1 mouse cellular context compared by ENCODE assay signal in the genomic region with DNA sequence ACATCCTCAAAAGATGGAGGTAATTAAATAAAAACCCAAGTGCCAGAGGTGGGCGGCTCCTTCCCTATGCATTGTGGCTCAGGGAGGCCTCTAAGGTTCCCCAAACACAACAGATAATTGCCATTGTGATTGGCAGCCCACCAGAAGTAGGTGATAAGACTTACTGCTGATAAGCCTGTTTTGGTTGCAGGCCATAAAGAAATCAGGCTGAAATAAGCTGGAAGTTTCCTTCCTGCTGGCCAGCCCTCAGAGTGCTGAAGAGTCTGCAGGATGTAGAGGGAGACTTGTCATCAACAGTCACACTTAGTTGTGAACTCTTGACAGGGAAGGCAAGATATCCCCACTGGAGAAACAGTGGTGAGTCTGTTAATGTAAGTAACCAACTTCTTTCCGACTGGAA.
TF ChIP-seq lines count a peak whose summit lies in the region.

No protein-coding gene starts in this region.

TF ChIP-seq in MEL, 35 proteins besides CTCF, POLR2A, EP300 and RAD21 (continued from another document):
- TF ChIP-seq USF2 (IDR thresholded peaks at IDR 0.05; ENCODE audit: borderline replicate concordance in 1 of 2, insufficient read depth in 1 of 2, low read depth in 1 of 2, low read length in 2 of 2) (no peak), UBTF (IDR thresholded peaks at IDR 0.05; ENCODE audit: borderline replicate concordance, insufficient read depth, low read depth, low read length) (no peak), POLR2AphosphoS5 (IDR thresholded peaks at IDR 0.05; ENCODE audit: borderline replicate concordance, low read depth, low read length) (no peak), POLR2AphosphoS2 (IDR thresholded peaks at IDR 0.05; ENCODE audit: low read length) (no peak), SMC3 (IDR thresholded peaks at IDR 0.05; ENCODE audit: low read depth, low read length) (no peak), NRF1 (IDR thresholded peaks at IDR 0.05; ENCODE audit: insufficient read depth, low read depth, low read length, poor library complexity, severe bottlenecking) (no peak), SIN3A (IDR thresholded peaks at IDR 0.05; ENCODE audit: low read length) (peak; percentile 90), RCOR1 (IDR thresholded peaks at IDR 0.05; ENCODE audit: low read depth, low read length) (peak; percentile 95), ZMIZ1 (IDR thresholded peaks at IDR 0.05; ENCODE audit: low read depth, low read length) (no peak), ZC3H11A (IDR thresholded peaks at IDR 0.05; ENCODE audit: low read depth, low read length) (no peak), NELFE (IDR thresholded peaks at IDR 0.05; ENCODE audit: low read depth, low read length) (no peak), KAT2A (conservative IDR thresholded peaks at IDR 0.05; ENCODE audit: low read depth, low read length) (no peak), ETS1 (IDR thresholded peaks at IDR 0.05; ENCODE audit: low read depth, low read length) (peak; percentile 87), USF1 (IDR thresholded peaks at IDR 0.05; ENCODE audit: low read depth, low read length) (no peak), MEF2A (IDR thresholded peaks at IDR 0.05; ENCODE audit: extremely low read depth, insufficient replicate concordance, low read depth, low read length, poor library complexity, severe bottlenecking) (no peak), TAL1 (IDR thresholded peaks at IDR 0.05; ENCODE audit: low read length) (no peak), BHLHE40 (IDR thresholded peaks at IDR 0.05; ENCODE audit: borderline replicate concordance, low read depth, low read length) (no peak), ZNF384 (IDR thresholded peaks at IDR 0.05; ENCODE audit: low read depth, low read length) (no peak), MYB (IDR thresholded peaks at IDR 0.05; ENCODE audit: low read depth, low read length) (no peak), GABPA (IDR thresholded peaks at IDR 0.05; ENCODE audit: low read depth, low read length) (no peak), TCF12 (IDR thresholded peaks at IDR 0.05; ENCODE audit: low read depth, low read length) (peak; percentile 50; the same call in 1 of the 2 replicates), TBP (IDR thresholded peaks at IDR 0.05; ENCODE audit: low read depth, low read length) (0 out of 2 replicates have a peak, but pooled peaks have one; percentile 27)
